Mouse (Mus musculus): Measurements from ENCODE around the gene Abtb2.

DNA sequence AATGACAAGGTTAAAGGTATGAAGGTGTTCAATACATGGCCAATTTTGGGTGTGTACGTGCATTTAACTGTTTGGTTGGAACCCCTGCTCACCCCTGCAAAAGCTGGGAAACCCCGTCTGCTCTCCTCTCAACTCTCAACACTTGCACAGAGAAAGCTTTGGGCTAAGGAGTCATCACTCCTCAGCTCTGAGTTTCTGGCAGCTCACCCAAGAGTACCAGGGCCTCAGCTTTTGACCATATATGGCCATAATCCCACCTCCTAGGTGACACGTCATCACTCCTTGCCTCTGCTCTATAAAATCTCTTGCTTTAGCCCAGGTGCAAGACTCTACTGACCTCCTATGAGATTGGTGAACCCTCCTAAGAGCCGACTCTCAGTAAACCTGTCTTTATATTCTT, 5.2 kb upstream of the Abtb2 start:
- TF ChIP-seq ZC3H11A (IDR thresholded peaks at IDR 0.05; ENCODE audit: borderline replicate concordance, low read depth, low read length) (no peak), MAFK (IDR thresholded peaks at IDR 0.05; ENCODE audit: insufficient read depth, low read depth, low read length) (no peak), CHD2 (IDR thresholded peaks at IDR 0.05; ENCODE audit: low read depth, low read length) (no peak), ZNF384 (IDR thresholded peaks at IDR 0.05; ENCODE audit: low read depth, low read length) (no peak), HCFC1 (IDR thresholded peaks at IDR 0.05; ENCODE audit: borderline replicate concordance, insufficient read depth, low read length) (no peak)

All from ES-E14 (cell line).